Mouse (Mus musculus) ES-Bruce4 (cell line): ENCODE measurements around the gene Khdc4. TPM values are rescaled to one million over a fixed set of nuclear protein-coding genes. Genes with fewer than 3 reads are reported as not detected.

Source experiments
- H3K27ac ChIP-seq: 2 replicates; pipeline ENCODE4 v1.5.1; 2012; ENCODE audit warnings: low read length, inconsistent platforms; ENCODE audit not compliant: insufficient read depth
- H3K27me3 ChIP-seq: 2 replicates; pipeline ENCODE4 v1.6.1; 2012; ENCODE audit warnings: mild to moderate bottlenecking, low read length, inconsistent platforms; ENCODE audit not compliant: control insufficient read depth, poor library complexity, insufficient read depth, severe bottlenecking
- H3K36me3 ChIP-seq: 2 replicates; pipeline ENCODE4 v1.6.1; 2012; ENCODE audit warnings: inconsistent platforms, mild to moderate bottlenecking, low read length, moderate library complexity; ENCODE audit not compliant: control insufficient read depth, poor library complexity, insufficient read depth, severe bottlenecking
- H3K4me1 ChIP-seq: one replicate; pipeline ENCODE4 v1.8.1; 2011; ENCODE audit warnings: low read length; ENCODE audit not compliant: control insufficient read depth, insufficient read depth
- H3K4me3 ChIP-seq: 2 replicates; pipeline ENCODE4 v1.5.1; 2011; ENCODE audit warnings: low read depth, mild to moderate bottlenecking, low read length
- H3K9ac ChIP-seq: 2 replicates; pipeline ENCODE4 v1.6.1; 2012; ENCODE audit warnings: low read depth, mild to moderate bottlenecking, inconsistent platforms; ENCODE audit not compliant: poor library complexity, severe bottlenecking
- H3K9me3 ChIP-seq: replicated peaks from 2 replicates; pipeline ENCODE4 v1.6.1; 2012; ENCODE audit warnings: mild to moderate bottlenecking, low read length, inconsistent platforms; ENCODE audit not compliant: control insufficient read depth, poor library complexity, insufficient read depth, severe bottlenecking
- CTCF ChIP-seq: IDR thresholded peaks from one replicate; pipeline ENCODE4 v1.8.1; 2011; ENCODE audit warnings: low read depth, low read length
- EP300 ChIP-seq: IDR thresholded peaks from 2 replicates; pipeline ENCODE4 v1.6.1; 2011; ENCODE audit warnings: low read depth, low read length; ENCODE audit not compliant: insufficient read depth
- POLR2A ChIP-seq: IDR thresholded peaks from one replicate; pipeline ENCODE4 v1.8.1; 2011; ENCODE audit warnings: low read length; ENCODE audit not compliant: insufficient read depth
- polyA plus RNA-seq: library from polyadenylated mRNA; stranded (reverse); fragments of >200 nt; gene quantifications from 2 replicates; pipeline ENCODE4 v1.2.4, GENCODE M21; 2011; ENCODE audit warnings: low read depth; ENCODE audit not compliant: missing spikeins, insufficient read depth, insufficient read length

Gene Khdc4
- polyA plus RNA-seq, 1 experiment: 72.7 TPM

DNA sequence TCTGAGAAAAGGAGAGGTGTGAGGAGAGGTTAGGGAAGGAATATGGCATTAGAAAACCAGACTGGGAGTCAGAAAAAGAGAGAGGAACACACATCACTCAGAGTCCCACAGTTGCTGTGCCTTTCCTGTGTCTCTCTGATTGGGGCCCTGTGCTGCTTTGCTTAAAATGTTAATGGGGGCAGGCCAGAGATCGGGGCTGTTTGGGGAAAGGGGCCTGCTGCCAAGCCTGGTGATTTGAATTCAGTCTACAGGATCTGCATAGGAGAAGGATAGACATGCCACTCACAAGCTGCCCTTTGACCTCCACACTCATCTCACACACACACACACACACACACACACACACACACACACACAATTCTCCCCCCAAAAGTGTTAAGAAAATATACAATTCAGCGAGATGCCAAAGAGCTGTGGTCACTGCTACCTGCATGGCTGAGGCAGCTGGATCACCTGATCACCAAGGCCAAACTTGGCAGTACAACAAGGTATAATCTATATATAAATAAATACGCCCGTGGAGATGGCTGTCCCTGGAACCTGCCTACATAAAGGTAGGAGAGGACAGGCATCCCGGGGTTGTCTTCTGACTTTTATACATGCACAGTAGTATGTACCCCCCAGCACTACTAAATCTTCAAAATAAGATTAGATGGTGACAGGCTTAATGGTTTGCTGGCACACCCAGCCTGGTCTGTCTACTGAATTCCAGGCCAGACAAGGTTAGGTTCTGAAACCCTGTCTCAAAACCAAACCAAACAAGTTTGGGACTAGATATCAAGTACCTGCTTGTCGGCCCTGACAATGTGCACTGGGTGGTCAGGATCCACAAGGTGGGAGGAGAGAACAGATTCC is 31.9 kb upstream of the Khdc4 start:
- no peak overlapping the region for H3K9ac ChIP-seq
- no peak overlapping the region for H3K27ac ChIP-seq
- no peak overlapping the region for H3K4me3 ChIP-seq
- H3K36me3 ChIP-seq: no peaks in the 10 kb centered on the region
- TF ChIP-seq POLR2A: no peak
- no peak for TF ChIP-seq CTCF
- TF ChIP-seq EP300: no peak
- no peaks in the 10 kb centered on the region for H3K9me3 ChIP-seq
- H3K4me1 ChIP-seq: peaks cover 3% of the 10 kb centered on the region
- no peaks in the 10 kb centered on the region for H3K27me3 ChIP-seq

DNA sequence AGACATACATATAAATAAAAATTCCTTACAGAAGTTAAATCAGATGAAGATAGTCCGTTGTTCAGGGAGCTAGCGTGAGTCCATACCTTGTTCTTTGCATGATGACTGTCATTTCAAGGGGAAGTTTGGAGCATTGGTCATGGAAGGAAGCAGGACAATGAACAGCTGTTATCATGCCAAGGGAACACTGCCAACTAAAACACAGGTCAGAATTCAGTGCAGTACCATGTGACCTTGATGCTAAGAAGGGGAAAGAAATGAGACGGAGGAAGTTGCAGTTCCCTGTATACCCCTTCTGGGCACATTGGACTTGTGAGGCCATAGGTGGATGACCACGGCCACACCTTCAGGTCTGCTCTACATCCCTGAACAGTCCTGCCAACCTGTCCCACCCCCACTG is 31.0 kb upstream of the Khdc4 start:
- TF ChIP-seq CTCF (no peak), POLR2A (no peak), EP300 (no peak)
- H3K27ac ChIP-seq: no peak overlapping the region
- no peaks in the 10 kb centered on the region for H3K9me3 ChIP-seq
- H3K4me3 ChIP-seq: no peak overlapping the region
- H3K36me3 ChIP-seq: no peaks in the 10 kb centered on the region
- H3K27me3 ChIP-seq: no peaks in the 10 kb centered on the region
- peaks cover 3% of the 10 kb centered on the region for H3K4me1 ChIP-seq
- no peak overlapping the region for H3K9ac ChIP-seq

DNA sequence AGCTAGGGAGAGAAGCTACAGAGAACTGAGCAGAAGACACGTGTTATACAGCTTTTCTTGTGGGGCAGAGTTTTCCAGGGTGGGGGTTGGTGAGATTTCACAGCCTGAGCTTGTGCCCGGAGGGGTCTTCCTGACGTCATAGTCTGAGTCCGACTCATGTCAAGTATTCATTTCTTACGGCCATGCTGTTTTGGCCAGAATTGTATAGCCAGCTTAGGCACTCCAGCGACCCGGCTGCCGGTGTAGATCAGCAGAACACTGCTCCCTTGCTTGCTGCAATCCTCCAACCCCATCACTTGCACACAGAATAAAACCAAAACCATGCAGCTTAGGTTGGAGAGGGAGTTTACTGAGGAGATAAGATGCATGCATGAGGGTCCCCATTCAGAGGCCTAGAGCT is 30.0 kb upstream of the Khdc4 start:
- H3K9ac ChIP-seq: no peak overlapping the region
- no peak overlapping the region for H3K4me3 ChIP-seq
- H3K9me3 ChIP-seq: no peaks in the 10 kb centered on the region
- H3K27ac ChIP-seq: no peak overlapping the region
- no peaks in the 10 kb centered on the region for H3K4me1 ChIP-seq
- TF ChIP-seq EP300: no peak
- TF ChIP-seq CTCF: no peak
- TF ChIP-seq POLR2A: no peak
- no peaks in the 10 kb centered on the region for H3K27me3 ChIP-seq
- H3K36me3 ChIP-seq: no peaks in the 10 kb centered on the region

DNA sequence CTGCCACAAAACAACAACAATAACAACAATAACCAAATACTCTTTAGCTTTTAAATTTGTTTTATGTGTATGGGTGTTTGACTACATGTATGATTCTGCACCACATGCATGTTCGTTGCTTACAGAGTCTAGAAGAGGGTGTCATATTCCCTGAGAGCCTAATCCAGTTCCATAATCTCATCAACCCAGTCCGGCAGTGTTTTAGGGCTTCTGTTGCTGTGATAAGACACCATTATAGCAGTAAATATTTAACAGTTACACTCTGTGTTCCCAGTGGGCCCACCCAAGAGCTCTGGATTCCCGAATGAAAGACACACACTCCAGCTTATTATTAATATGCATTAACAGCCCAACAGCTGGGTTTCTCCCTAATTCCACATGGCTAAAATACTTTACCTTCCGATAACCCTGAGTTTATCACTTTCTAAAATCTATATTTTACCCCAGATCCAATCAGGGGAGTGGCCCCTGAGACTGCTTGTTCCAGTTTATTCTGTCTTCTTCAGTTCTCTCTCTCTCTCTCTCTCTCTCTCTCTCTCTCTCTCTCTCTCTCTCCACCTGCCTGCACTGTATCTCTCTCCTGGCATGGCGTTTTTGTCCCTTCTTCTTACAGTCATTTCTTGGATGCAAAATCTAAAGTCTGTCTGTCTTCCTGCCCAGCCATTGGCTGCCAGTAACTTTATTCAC is 27.0 kb upstream of the Khdc4 start:
- Histone ChIP-seq H3K9me3 (no peaks in the 10 kb centered on the region), H3K36me3 (no peaks in the 10 kb centered on the region), H3K9ac (no peak overlapping the region), H3K4me1 (no peaks in the 10 kb centered on the region), H3K27me3 (no peaks in the 10 kb centered on the region), H3K4me3 (no peak overlapping the region), H3K27ac (no peak overlapping the region)
- no peak for TF ChIP-seq POLR2A
- TF ChIP-seq EP300: no peak

DNA sequence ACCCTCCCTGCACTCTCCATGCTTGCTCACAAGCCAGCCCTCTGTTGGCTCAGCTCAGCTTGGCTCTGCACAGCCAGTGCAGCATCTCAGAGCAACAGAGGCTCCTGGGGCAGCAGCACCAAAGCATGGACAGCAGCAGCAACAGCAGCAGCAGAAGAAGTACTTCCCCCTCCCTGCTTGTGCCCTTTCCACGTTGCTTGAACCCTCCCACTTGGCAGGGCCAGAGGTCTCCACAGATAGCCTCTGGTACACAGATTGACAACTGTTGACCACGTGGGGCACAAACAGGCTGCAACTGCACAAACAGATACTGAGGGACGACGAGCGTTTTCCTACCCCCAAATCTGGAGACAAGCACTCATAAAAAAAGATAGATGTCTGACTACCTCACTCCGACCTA is 25.8 kb upstream of the Khdc4 start:
- H3K9ac ChIP-seq: no peak overlapping the region
- H3K9me3 ChIP-seq: peaks cover 4% of the 10 kb centered on the region
- H3K27ac ChIP-seq: no peak overlapping the region
- no peaks in the 10 kb centered on the region for H3K4me1 ChIP-seq
- no peaks in the 10 kb centered on the region for H3K36me3 ChIP-seq
- H3K4me3 ChIP-seq: no peak overlapping the region
- TF ChIP-seq CTCF (no peak), POLR2A (no peak), EP300 (no peak)
- no peaks in the 10 kb centered on the region for H3K27me3 ChIP-seq

DNA sequence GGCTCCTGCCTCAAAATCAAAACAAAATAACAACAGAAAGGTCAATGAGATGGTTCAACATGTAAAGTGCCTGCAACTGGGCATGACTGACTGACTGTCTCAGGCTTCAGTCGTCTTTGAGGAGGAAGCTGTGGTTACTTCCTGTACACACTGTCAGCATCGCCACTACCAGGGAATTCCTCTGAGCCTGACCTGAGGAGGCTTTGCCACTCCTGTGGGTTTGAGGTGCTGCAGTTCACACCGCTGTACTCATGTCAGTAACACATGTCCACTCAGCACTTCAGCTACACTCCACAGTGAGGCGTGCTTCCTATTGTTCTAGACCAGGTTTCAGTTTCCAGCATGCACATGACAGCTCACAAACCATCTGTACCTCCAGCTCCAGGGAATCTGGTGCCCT is 21.5 kb upstream of the Khdc4 start:
- TF ChIP-seq CTCF (no peak), POLR2A (no peak), EP300 (no peak)
- peaks cover 20% of the 10 kb centered on the region for H3K9me3 ChIP-seq
- no peaks in the 10 kb centered on the region for H3K27me3 ChIP-seq
- H3K9ac ChIP-seq: no peak overlapping the region
- no peak overlapping the region for H3K4me3 ChIP-seq
- no peak overlapping the region for H3K27ac ChIP-seq
- H3K4me1 ChIP-seq: no peaks in the 10 kb centered on the region
- H3K36me3 ChIP-seq: no peaks in the 10 kb centered on the region
